Mouse (Mus musculus) lung, postnatal 10 days (tissue): ENCODE results near the gene Dqx1.

Experiments
- DNase-seq: peaks from one replicate; pipeline ENCODE4 v3.0.0; 2021

The Dqx1 gene

GRCm38 (mm10) chr6:83071220-83071619 is 13.6 kb downstream of the Dqx1 start:
- no peak for DNase-seq

GRCm38 (mm10) chr6:83074979-83075378 is 17.3 kb downstream of the Dqx1 start:
- DNase-seq: no peak

GRCm38 (mm10) chr6:83077630-83078323 is 20.1 kb downstream of the Dqx1 start, which contains the start of gene Pcgf1:
Gene Pcgf1, plus strand, starts transcription at chr6:83077869.
- DNase-seq: peak; percentile 47

- DNase-seq: peak; percentile 99
Observed at GRCm38 (mm10) chr6:83078324-83078858, 20.7 kb downstream of the Dqx1 start.

GRCm38 (mm10) chr6:83080210-83080609 is 22.6 kb downstream of the Dqx1 start:
- DNase-seq: no peak

GRCm38 (mm10) chr6:83083497-83083896 is 25.9 kb downstream of the Dqx1 start:
- DNase-seq: no peak

GRCm38 (mm10) chr6:83084477-83084876 is 26.8 kb downstream of the Dqx1 start:
- no peak for DNase-seq

- DNase-seq: no peak
Observed at GRCm38 (mm10) chr6:83086121-83087035, 28.7 kb downstream of the Dqx1 start, which contains the start of gene Lbx2. Gene Lbx2, plus strand, starts transcription at chr6:83086367.

GRCm38 (mm10) chr6:83087205-83087925 is 29.7 kb downstream of the Dqx1 start:
- DNase-seq: peak; percentile 41

GRCm38 (mm10) chr6:83087926-83088260 is 30.2 kb downstream of the Dqx1 start:
- no peak for DNase-seq

GRCm38 (mm10) chr6:83092416-83093127 is 34.9 kb downstream of the Dqx1 start:
- peak; percentile 64 for DNase-seq

- DNase-seq: no peak
Observed at GRCm38 (mm10) chr6:83095968-83096367, 38.3 kb downstream of the Dqx1 start.

- no peak for DNase-seq
Observed at GRCm38 (mm10) chr6:83098411-83098810, 40.8 kb downstream of the Dqx1 start.

GRCm38 (mm10) chr6:83101316-83101687 is 43.7 kb downstream of the Dqx1 start, which contains the start of the genes Ccdc142 and Gm42688:
Gene Ccdc142, plus strand, starts transcription at chr6:83101601.
Gene Gm42688, plus strand, starts transcription at chr6:83101617.
- DNase-seq: peak; percentile 95

GRCm38 (mm10) chr6:83101688-83102556 is 44.3 kb downstream of the Dqx1 start:
- DNase-seq: peak; percentile 72

GRCm38 (mm10) chr6:83103130-83103650 is 45.5 kb downstream of the Dqx1 start:
- DNase-seq: no peak

- no peak for DNase-seq
Observed at GRCm38 (mm10) chr6:83104158-83104557, 46.5 kb downstream of the Dqx1 start.

- peak; percentile 88 for DNase-seq
Observed at GRCm38 (mm10) chr6:83107566-83108400, 50.1 kb downstream of the Dqx1 start.

GRCm38 (mm10) chr6:83108762-83109668 is 51.4 kb downstream of the Dqx1 start, which contains the start of gene Mrpl53:
Gene Mrpl53, plus strand, starts transcription at chr6:83109040.
- peak; percentile 87 for DNase-seq
